Mouse (Mus musculus) limb, embryonic 15.5 days (tissue): ENCODE results near the gene Depdc7. TPM values are rescaled to one million over a fixed set of nuclear protein-coding genes. Genes with fewer than 3 reads are reported as not detected.

Experiments
- ATAC-seq: fragments of 200-750 bp; cut with Nextera tagmentation; 2 replicates; pipeline ENCODE4 v1.8.0; 2017; ENCODE audit warnings: low read depth, moderate TSS enrichment; ENCODE audit not compliant: insufficient number of reproducible peaks, low FRiP score, low TSS enrichment
- H3K27ac ChIP-seq: fragments of 300-500 bp; sonication (generic); 2 replicates; pipeline ENCODE4 v1.5.1; 2015; ENCODE audit warnings: moderate library complexity, mild to moderate bottlenecking, inconsistent platforms
- H3K27me3 ChIP-seq: fragments of 300-500 bp; sonication (generic); 2 replicates; pipeline ENCODE4 v1.6.1; 2015; ENCODE audit warnings: inconsistent platforms
- H3K36me3 ChIP-seq: fragments of 300-500 bp; sonication (generic); 2 replicates; pipeline ENCODE4 v1.6.1; 2015; ENCODE audit warnings: inconsistent platforms
- H3K4me1 ChIP-seq: fragments of 300-500 bp; sonication (generic); 2 replicates; pipeline ENCODE4 v1.6.1; 2015; ENCODE audit warnings: inconsistent platforms
- H3K4me2 ChIP-seq: fragments of 300-500 bp; sonication (generic); 2 replicates; pipeline ENCODE4 v1.6.1; 2015; ENCODE audit warnings: mild to moderate bottlenecking, inconsistent platforms
- H3K4me3 ChIP-seq: fragments of 300-500 bp; sonication (generic); 2 replicates; pipeline ENCODE4 v1.5.1; 2015; ENCODE audit warnings: mild to moderate bottlenecking, inconsistent platforms
- H3K9ac ChIP-seq: fragments of 300-500 bp; sonication (generic); 2 replicates; pipeline ENCODE4 v1.6.1; 2015; ENCODE audit warnings: inconsistent platforms
- H3K9me3 ChIP-seq: fragments of 300-500 bp; sonication (generic); 2 replicates; pipeline ENCODE4 v1.6.1; 2016; ENCODE audit warnings: inconsistent platforms
- WGBS: fragments of 180-500 bp; shearing (Covaris S2); methylation state at CpG from one replicate; pipeline ENCODE4 v1.1.7; 2015; 5-methylcytosine and 5-hydroxymethylcytosine counted together
- polyA plus RNA-seq: library from polyadenylated mRNA; unstranded; fragments of >200 nt; fragmentation: Nextera tagmentation; extraction: Ambion mirVana; gene quantifications from 2 replicates; pipeline ENCODE4 v1.2.1, GENCODE M21; 2015

Depdc7 gene
- polyA plus RNA-seq = 8.3 and 8.7 TPM in 2 replicates

DNA sequence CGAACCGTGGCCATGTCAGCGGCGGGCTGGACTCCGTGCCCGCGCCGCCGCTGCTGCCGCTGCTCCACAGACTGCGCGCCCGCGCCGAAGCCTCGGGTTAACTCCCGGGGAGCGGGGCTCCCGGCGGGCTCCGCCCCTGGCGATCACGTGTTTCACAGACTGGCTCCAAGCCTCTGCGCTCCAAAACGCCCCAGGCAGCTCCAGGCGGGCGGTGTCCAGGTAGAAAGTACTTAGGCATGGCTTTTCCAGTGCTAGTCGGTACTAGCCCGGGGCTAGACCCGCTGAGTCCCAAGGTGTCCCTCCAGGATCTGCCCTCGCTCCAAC lies at the start of gene Depdc7:
Depdc7 (minus strand) TSS at position 138 of the 324 bp plus-strand sequence.
- Histone ChIP-seq H3K4me3 (peak within 1 kb of the TSS; percentile 80), H3K4me2 (peak within 1 kb of the TSS; percentile 93), H3K9ac (peak within 1 kb of the TSS; percentile 65), H3K36me3 (no peaks in the 10 kb centered on the region), H3K9me3 (no peaks in the 10 kb centered on the region), H3K27ac (no peak within 1 kb of the TSS), H3K4me1 (peaks cover 14% of the 10 kb centered on the region), H3K27me3 (no peaks in the 10 kb centered on the region)
- 0% methylated on average over 31 of the region's 31 CpGs for WGBS
- ATAC-seq = peak; percentile 83

DNA sequence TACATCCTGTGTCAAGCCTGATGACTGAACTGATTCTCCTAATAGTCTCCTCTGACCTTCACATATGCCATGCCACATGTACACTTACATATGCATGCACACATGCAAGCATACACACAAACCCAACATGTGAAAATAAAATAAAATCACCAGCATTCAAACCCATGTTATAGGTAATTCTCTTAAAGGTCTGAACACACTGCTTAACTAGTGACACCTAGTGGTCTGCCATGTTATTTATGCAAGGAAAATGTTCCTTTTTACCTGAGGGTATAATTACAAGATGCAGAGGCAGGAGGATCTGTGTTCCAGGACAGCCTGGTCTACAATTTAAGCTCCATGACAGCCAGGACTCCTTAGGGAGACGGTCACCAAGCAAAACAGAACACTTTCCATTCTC lies 32.1 kb upstream of the Depdc7 start:
- no peak overlapping the region for H3K9ac ChIP-seq
- H3K4me3 ChIP-seq = no peak overlapping the region
- no peak overlapping the region for H3K4me2 ChIP-seq
- ATAC-seq = no peak
- H3K4me1 ChIP-seq = no peaks in the 10 kb centered on the region
- no peak overlapping the region for H3K27ac ChIP-seq
- WGBS = 83% methylated on average over 1 of the region's 1 CpGs
- H3K9me3 ChIP-seq = no peaks in the 10 kb centered on the region
- no peaks in the 10 kb centered on the region for H3K27me3 ChIP-seq
- H3K36me3 ChIP-seq = peaks cover 62% of the 10 kb centered on the region

GRCm38 (mm10) chr2:104768697-104769096 lies 26.0 kb upstream of the Depdc7 start:
- no peaks in the 10 kb centered on the region for H3K27me3 ChIP-seq
- H3K9ac ChIP-seq = no peak overlapping the region
- no peak overlapping the region for H3K27ac ChIP-seq
- 85% methylated on average over 1 of the region's 1 CpGs for WGBS
- H3K9me3 ChIP-seq = no peaks in the 10 kb centered on the region
- no peak overlapping the region for H3K4me2 ChIP-seq
- no peak for ATAC-seq
- no peak overlapping the region for H3K4me3 ChIP-seq
- peaks cover 42% of the 10 kb centered on the region for H3K36me3 ChIP-seq
- H3K4me1 ChIP-seq = no peaks in the 10 kb centered on the region

GRCm38 (mm10) chr2:104764018-104764417 lies 21.3 kb upstream of the Depdc7 start:
- Histone ChIP-seq H3K36me3 (peaks cover 30% of the 10 kb centered on the region), H3K9me3 (no peaks in the 10 kb centered on the region), H3K4me2 (no peak overlapping the region), H3K27ac (no peak overlapping the region), H3K4me3 (no peak overlapping the region), H3K4me1 (no peaks in the 10 kb centered on the region), H3K27me3 (no peaks in the 10 kb centered on the region), H3K9ac (no peak overlapping the region)
- ATAC-seq = no peak
- 90% methylated on average over 4 of the region's 4 CpGs for WGBS

GRCm38 (mm10) chr2:104763134-104763703 lies 20.5 kb upstream of the Depdc7 start:
- ATAC-seq = no peak
- Histone ChIP-seq H3K4me3 (no peak overlapping the region), H3K27me3 (no peaks in the 10 kb centered on the region), H3K9me3 (no peaks in the 10 kb centered on the region), H3K4me1 (no peaks in the 10 kb centered on the region), H3K4me2 (no peak overlapping the region), H3K36me3 (peaks cover 25% of the 10 kb centered on the region), H3K27ac (no peak overlapping the region), H3K9ac (no peak overlapping the region)
- WGBS = 73% methylated on average over 8 of the region's 8 CpGs

GRCm38 (mm10) chr2:104750611-104751010 lies 7.9 kb upstream of the Depdc7 start:
- no peaks in the 10 kb centered on the region for H3K9me3 ChIP-seq
- no peak for ATAC-seq
- H3K4me2 ChIP-seq = no peak overlapping the region
- WGBS = 54% methylated on average over 3 of the region's 3 CpGs
- H3K9ac ChIP-seq = no peak overlapping the region
- H3K27me3 ChIP-seq = no peaks in the 10 kb centered on the region
- H3K27ac ChIP-seq = no peak overlapping the region
- H3K36me3 ChIP-seq = no peaks in the 10 kb centered on the region
- H3K4me1 ChIP-seq = no peaks in the 10 kb centered on the region
- H3K4me3 ChIP-seq = no peak overlapping the region

DNA sequence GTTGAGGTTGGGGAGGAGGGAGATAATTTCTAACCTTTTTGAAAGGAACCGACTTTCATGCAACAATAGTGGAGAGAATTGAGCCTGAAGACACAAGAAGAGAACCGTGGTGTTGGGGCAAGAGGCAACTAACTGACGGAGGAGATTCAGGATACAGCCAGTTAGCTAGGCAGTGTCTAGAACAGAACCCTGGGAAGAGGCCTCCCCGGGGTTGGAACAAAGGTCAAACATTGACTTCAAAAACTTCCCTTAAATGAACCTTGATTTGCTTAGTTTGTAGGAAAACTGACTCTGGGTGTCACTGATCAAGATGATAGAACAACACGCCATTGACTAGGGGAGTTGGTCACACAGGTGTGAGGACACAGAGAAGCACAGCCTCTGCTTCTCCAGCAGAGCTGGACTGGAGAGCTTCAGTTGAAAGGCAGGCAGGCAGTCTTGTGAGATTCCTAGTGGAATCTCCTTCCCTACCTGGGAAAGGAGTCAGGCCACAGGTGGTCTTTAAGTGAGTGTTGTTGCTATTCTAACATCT lies 6.0 kb upstream of the Depdc7 start:
- H3K9ac ChIP-seq = no peak overlapping the region
- H3K4me3 ChIP-seq = no peak overlapping the region
- no peak overlapping the region for H3K4me2 ChIP-seq
- WGBS = 79% methylated on average over 5 of the region's 5 CpGs
- no peaks in the 10 kb centered on the region for H3K27me3 ChIP-seq
- H3K4me1 ChIP-seq = no peaks in the 10 kb centered on the region
- ATAC-seq = no peak
- no peaks in the 10 kb centered on the region for H3K9me3 ChIP-seq
- H3K27ac ChIP-seq = no peak overlapping the region
- H3K36me3 ChIP-seq = no peaks in the 10 kb centered on the region

- ATAC-seq = no peak
- H3K9ac ChIP-seq = no peak overlapping the region
- WGBS = 50% methylated on average over 8 of the region's 8 CpGs
- no peak overlapping the region for H3K4me2 ChIP-seq
- no peak overlapping the region for H3K4me3 ChIP-seq
- H3K4me1 ChIP-seq = peaks cover 8% of the 10 kb centered on the region
- no peaks in the 10 kb centered on the region for H3K36me3 ChIP-seq
- H3K9me3 ChIP-seq = no peaks in the 10 kb centered on the region
- H3K27me3 ChIP-seq = no peaks in the 10 kb centered on the region
- no peak overlapping the region for H3K27ac ChIP-seq
Measured at GRCm38 (mm10) chr2:104746251-104746650, 3.6 kb upstream of the Depdc7 start.

DNA sequence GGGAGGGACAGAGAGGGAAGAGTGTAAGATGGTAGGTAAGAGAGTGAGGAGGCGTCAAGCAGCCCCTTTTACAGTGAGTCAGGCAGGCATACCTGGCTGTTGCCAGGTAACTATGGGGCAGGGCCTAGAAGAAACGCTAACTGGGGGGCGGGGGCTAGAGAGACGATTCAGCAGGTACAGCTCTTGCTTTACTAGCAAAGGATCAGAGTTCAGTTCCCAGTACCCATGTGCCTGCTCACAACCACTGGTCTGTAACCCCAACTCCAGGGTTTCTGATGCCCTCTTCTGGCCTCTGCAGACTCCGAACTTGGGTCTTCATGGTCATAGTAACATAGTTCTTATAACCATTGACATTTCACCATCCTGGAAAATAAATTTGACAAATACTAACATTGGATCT lies 1.3 kb upstream of the Depdc7 start:
- Histone ChIP-seq H3K27me3 (no peaks in the 10 kb centered on the region), H3K9me3 (no peaks in the 10 kb centered on the region), H3K4me1 (peaks cover 14% of the 10 kb centered on the region), H3K9ac (no peak overlapping the region), H3K27ac (no peak overlapping the region), H3K36me3 (no peaks in the 10 kb centered on the region), H3K4me2 (no peak overlapping the region), H3K4me3 (no peak overlapping the region)
- no peak for ATAC-seq
- 58% methylated on average over 5 of the region's 5 CpGs for WGBS

GRCm38 (mm10) chr2:104743160-104743559 lies 482 bp upstream of the Depdc7 start:
- WGBS = 24% methylated on average over 7 of the region's 7 CpGs
- Histone ChIP-seq H3K4me3 (peak overlapping the region; percentile 80), H3K9ac (no peak overlapping the region)

GRCm38 (mm10) chr2:104741896-104742740 lies 560 bp downstream of the Depdc7 start:
- H3K9ac ChIP-seq = peak overlapping the region; percentile 65
- H3K27me3 ChIP-seq = no peaks in the 10 kb centered on the region
- H3K27ac ChIP-seq = no peak overlapping the region
- peak overlapping the region; percentile 93 for H3K4me2 ChIP-seq
- peak overlapping the region; percentile 80 for H3K4me3 ChIP-seq
- no peaks in the 10 kb centered on the region for H3K36me3 ChIP-seq
- 5% methylated on average over 46 of the region's 46 CpGs for WGBS
- peaks cover 14% of the 10 kb centered on the region for H3K4me1 ChIP-seq
- peak; percentile 66 for ATAC-seq
- no peaks in the 10 kb centered on the region for H3K9me3 ChIP-seq

More at GRCm38 (mm10) chr2:104743160-104743559, 482 bp upstream of the Depdc7 start:
- Histone ChIP-seq H3K4me1 (peaks cover 14% of the 10 kb centered on the region), H3K9me3 (no peaks in the 10 kb centered on the region), H3K27ac (no peak overlapping the region), H3K4me2 (peak overlapping the region; percentile 93), H3K27me3 (no peaks in the 10 kb centered on the region), H3K36me3 (no peaks in the 10 kb centered on the region)
- no peak for ATAC-seq

DNA sequence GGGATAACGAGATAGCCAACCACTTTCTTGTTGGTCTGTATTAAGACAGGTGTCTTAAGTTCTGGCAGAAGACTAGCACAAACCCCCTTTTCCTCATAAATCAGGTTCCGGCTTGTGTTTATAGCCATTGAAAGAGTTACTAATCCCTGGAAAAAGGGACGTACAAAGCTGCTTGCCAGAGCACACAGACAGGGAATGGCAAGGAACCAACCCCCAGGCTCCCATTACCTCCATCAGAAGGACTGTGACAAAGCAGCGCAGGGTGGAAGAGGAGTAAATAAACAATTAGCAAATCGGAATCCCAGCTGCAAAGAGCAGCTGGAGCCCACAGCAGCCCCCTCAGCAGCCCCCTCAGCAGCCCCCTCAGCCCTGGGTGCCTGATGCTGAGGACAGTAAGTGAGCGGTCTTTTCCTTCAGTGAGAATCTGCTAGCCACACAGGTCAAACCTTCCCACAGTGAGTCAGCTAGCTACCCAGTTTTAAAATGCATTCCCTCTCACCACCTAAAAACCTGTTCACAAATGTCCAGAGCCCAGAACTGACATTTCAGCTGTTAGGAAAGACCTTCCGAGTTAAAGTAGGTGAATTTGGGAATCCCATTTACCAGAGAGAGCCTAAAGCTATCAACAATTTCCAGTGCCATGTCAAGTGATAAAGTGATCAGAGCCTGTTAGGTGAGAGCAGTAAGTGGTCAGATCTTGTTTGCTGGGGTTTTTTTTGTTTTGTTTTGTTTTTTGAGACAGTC lies 1.5 kb downstream of the Depdc7 start:
- Histone ChIP-seq H3K9ac (no peak overlapping the region), H3K36me3 (no peaks in the 10 kb centered on the region), H3K27me3 (no peaks in the 10 kb centered on the region), H3K27ac (no peak overlapping the region), H3K4me1 (peaks cover 14% of the 10 kb centered on the region), H3K4me2 (no peak overlapping the region), H3K4me3 (no peak overlapping the region), H3K9me3 (no peaks in the 10 kb centered on the region)
- no peak for ATAC-seq
- WGBS = 29% methylated on average over 7 of the region's 7 CpGs
